Mouse (Mus musculus) kidney, postnatal 25 days (tissue): Measurements from ENCODE around the gene Opcml.

Experiments used
- DNase-seq, 2 experiments: peaks; one replicate each; pipeline ENCODE4 v3.0.0; 2021; ENCODE audit warnings: mixed read lengths in 2 of 2

Gene Opcml

GRCm38 (mm10) chr9:28680309-28680708 lies 889.7 kb downstream of the Opcml start:
- no peak for DNase-seq

- DNase-seq: no peak
Observed at GRCm38 (mm10) chr9:28681252-28682037, 890.9 kb downstream of the Opcml start.

GRCm38 (mm10) chr9:28683951-28684470 lies 893.4 kb downstream of the Opcml start:
- no peak for DNase-seq

GRCm38 (mm10) chr9:28686942-28687611 lies 896.5 kb downstream of the Opcml start:
- DNase-seq: no peak

GRCm38 (mm10) chr9:28690134-28690533 lies 899.6 kb downstream of the Opcml start:
- no peak for DNase-seq

GRCm38 (mm10) chr9:28705796-28706195 lies 915.2 kb downstream of the Opcml start:
- no peak for DNase-seq

- no peak for DNase-seq
Observed at GRCm38 (mm10) chr9:28714544-28714943, 924.0 kb downstream of the Opcml start.

- no peak for DNase-seq
Observed at GRCm38 (mm10) chr9:28720186-28720585, 929.6 kb downstream of the Opcml start.

- DNase-seq: no peak
Observed at GRCm38 (mm10) chr9:28731811-28732602, 941.4 kb downstream of the Opcml start.

GRCm38 (mm10) chr9:28737955-28738354 lies 947.4 kb downstream of the Opcml start:
- no peak for DNase-seq

- DNase-seq: no peak
Observed at GRCm38 (mm10) chr9:28738451-28738860, 947.9 kb downstream of the Opcml start.

GRCm38 (mm10) chr9:28744771-28745170 lies 954.2 kb downstream of the Opcml start:
- DNase-seq: no peak

GRCm38 (mm10) chr9:28748902-28749301 lies 958.3 kb downstream of the Opcml start:
- DNase-seq: peak in 1 of 2 experiments; percentile 3

- DNase-seq: no peak
Observed at GRCm38 (mm10) chr9:28752908-28753307, 962.3 kb downstream of the Opcml start.

GRCm38 (mm10) chr9:28756841-28757451 lies 966.4 kb downstream of the Opcml start:
- DNase-seq: no peak

GRCm38 (mm10) chr9:28761460-28761859 lies 970.9 kb downstream of the Opcml start:
- no peak for DNase-seq

- no peak for DNase-seq
Observed at GRCm38 (mm10) chr9:28764149-28764548, 973.6 kb downstream of the Opcml start.

- DNase-seq: peak in 1 of 2 experiments; percentile 6
Observed at GRCm38 (mm10) chr9:28776517-28777503, 986.2 kb downstream of the Opcml start.

GRCm38 (mm10) chr9:28783834-28784233 lies 993.3 kb downstream of the Opcml start:
- DNase-seq: no peak

GRCm38 (mm10) chr9:28789439-28789838 lies 998.9 kb downstream of the Opcml start:
- no peak for DNase-seq

- DNase-seq: no peak
Observed at GRCm38 (mm10) chr9:28800100-28800499, 1009.5 kb downstream of the Opcml start.
